Comparison of ENCODE assay signal across 25 mouse cellular contexts in the genomic region with DNA sequence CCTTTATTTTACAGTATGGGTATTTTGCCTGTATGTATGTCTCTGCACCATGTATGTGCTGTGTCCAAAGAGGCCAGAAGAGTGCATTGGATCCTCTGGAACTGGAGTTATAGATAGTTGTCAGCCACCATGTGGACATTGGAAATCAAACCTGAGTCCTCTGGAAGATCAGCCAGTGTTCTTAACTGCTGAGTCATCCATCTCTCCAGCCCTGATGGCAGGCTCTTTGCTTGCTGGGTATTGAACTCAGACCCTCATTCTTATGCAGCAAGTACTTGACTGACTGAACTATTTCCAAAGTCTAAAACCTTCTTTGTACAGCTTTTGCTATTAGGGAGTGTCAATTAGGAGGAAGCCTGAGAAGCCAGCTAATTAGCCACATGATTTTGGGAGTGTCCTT.
DNase-seq lines count a peak whose midpoint lies in the region; ATAC-seq and TF ChIP-seq lines count a peak whose summit lies in the region.
"Had no signal": no experiment of that assay in that cellular context is flagged by ENCODE, and none has a peak within 500 bp of the region (broad histone marks: within the 10 kb centered on the region; RNA-seq: fewer than 3 reads in every experiment).

No protein-coding gene starts in this region.

- ATAC-seq in heart, postnatal 0 days (ENCODE audit: insufficient read depth, low read depth): no peak
- ATAC-seq in CD4-positive, CD25-positive, alpha-beta regulatory T cell, adult 4 months: no peak
- ATAC-seq: forebrain, embryonic 14.5 days; forebrain, postnatal 0 days; hindbrain, embryonic 16.5 days; intestine, embryonic 15.5 days; Patski had no signal

- H3K36me3 ChIP-seq in heart, postnatal 0 days (replicated peaks; ENCODE audit: control insufficient read depth, insufficient read depth, low read length): no peaks in the 10 kb centered on the region
- no peaks in the 10 kb centered on the region for H3K36me3 ChIP-seq in ES-E14 (ENCODE audit: control insufficient read depth, insufficient read depth, low read length, poor library complexity, severe bottlenecking)
- H3K36me3 ChIP-seq: embryonic facial prominence, embryonic 12.5 days; embryonic facial prominence, embryonic 15.5 days; heart, embryonic 12.5 days; heart, embryonic 15.5 days; hindbrain, embryonic 13.5 days; intestine, embryonic 15.5 days had no signal

- peaks cover 8% of the 10 kb centered on the region for H3K4me1 ChIP-seq in heart, postnatal 0 days (ENCODE audit: control insufficient read depth, insufficient read depth)
- no peaks in the 10 kb centered on the region for H3K4me1 ChIP-seq in ES-E14 (ENCODE audit: control insufficient read depth in 2 of 2, insufficient read depth in 2 of 2, low read length in 2 of 2, poor library complexity in 1 of 2)
- H3K4me1 ChIP-seq: embryonic facial prominence, embryonic 12.5 days; embryonic facial prominence, embryonic 15.5 days; hindbrain, embryonic 13.5 days; intestine, embryonic 15.5 days had no signal

- no peak overlapping the region for H3K4me3 ChIP-seq in heart, postnatal 0 days (ENCODE audit: low read depth, low read length)
- no peak overlapping the region for H3K4me3 ChIP-seq in ES-E14 (ENCODE audit: insufficient read depth in 1 of 2, low read depth in 1 of 2, low read length in 2 of 2, poor library complexity in 1 of 2, severe bottlenecking in 1 of 2)
- H3K4me3 ChIP-seq: embryonic facial prominence, embryonic 12.5 days; embryonic facial prominence, embryonic 15.5 days; gastrocnemius, adult 2 months; heart, embryonic 12.5 days; heart, embryonic 15.5 days; hindbrain, embryonic 13.5 days; intestine, embryonic 15.5 days had no signal

- no peak overlapping the region for H3K4me2 ChIP-seq in heart, postnatal 0 days (ENCODE audit: low read depth, low read length)
- H3K4me2 ChIP-seq: embryonic facial prominence, embryonic 12.5 days; embryonic facial prominence, embryonic 15.5 days; heart, embryonic 12.5 days; heart, embryonic 15.5 days; hindbrain, embryonic 13.5 days; intestine, embryonic 15.5 days had no signal

- no peak overlapping the region for H3K27ac ChIP-seq in heart, postnatal 0 days (ENCODE audit: low read depth)
- no peak overlapping the region for H3K27ac ChIP-seq in ES-E14 (ENCODE audit: insufficient read depth, low read depth, low read length, poor library complexity, severe bottlenecking)
- H3K27ac ChIP-seq: embryonic facial prominence, embryonic 12.5 days; embryonic facial prominence, embryonic 15.5 days; heart, embryonic 15.5 days; hindbrain, embryonic 13.5 days; intestine, embryonic 15.5 days had no signal

- no peaks in the 10 kb centered on the region for H3K9me3 ChIP-seq in heart, postnatal 0 days (replicated peaks; ENCODE audit: control insufficient read depth, low read length)
- no peaks in the 10 kb centered on the region for H3K9me3 ChIP-seq in ES-E14 (ENCODE audit: control insufficient read depth, insufficient read depth, low read depth, low read length)
- H3K9me3 ChIP-seq: embryonic facial prominence, embryonic 12.5 days; embryonic facial prominence, embryonic 15.5 days; heart, embryonic 12.5 days; heart, embryonic 15.5 days; hindbrain, embryonic 13.5 days; intestine, embryonic 15.5 days had no signal

- TF ChIP-seq CTCF in heart, postnatal 0 days (IDR thresholded peaks at IDR 0.05; ENCODE audit: low read depth): no peak

- in situ Hi-C loops in ES-E14 (cut with MboI; ENCODE audit: low sequenced_read_pairs in 2 of 2, unreplicated experiment in 2 of 2): no loop called here

- TF ChIP-seq EP300 in heart, postnatal 0 days (IDR thresholded peaks at IDR 0.05; ENCODE audit: low read depth): no peak

- DNase-seq in heart, postnatal 0 days (ENCODE audit: low spot score): peak; percentile 4
- DNase-seq in heart, postnatal 4 days: no peak
- DNase-seq in ES-E14 (ENCODE audit: low read depth, low spot score): no peak
- peak; percentile 22 for DNase-seq in adipocyte (ENCODE audit: low spot score)
- no peak for DNase-seq in left cerebral cortex, adult 9 months (ENCODE audit: low spot score in 2 of 2)
- DNase-seq in cerebellum, postnatal 4 days (ENCODE audit: low spot score in 2 of 2): no peak
- DNase-seq: adrenal gland, postnatal 10 days; adrenal gland, postnatal 36 days; cerebellum, adult 18-20 months; cerebellum, adult 9-10 months; cerebellum, postnatal 14 days; forebrain, postnatal 0 days; gastrocnemius, adult 2 months; gastrocnemius, postnatal 25 days had no signal

- H3K27me3 ChIP-seq in heart, postnatal 0 days (ENCODE audit: control insufficient read depth, insufficient read depth, low read length): no peaks in the 10 kb centered on the region
- H3K27me3 ChIP-seq: CH12.LX; embryonic facial prominence, embryonic 12.5 days; embryonic facial prominence, embryonic 15.5 days; heart, embryonic 12.5 days; heart, embryonic 15.5 days; hindbrain, embryonic 13.5 days; intestine, embryonic 15.5 days; Patski had no signal

- no peak overlapping the region for H3K9ac ChIP-seq in heart, postnatal 0 days (replicated peaks; ENCODE audit: low read depth, low read length)
- no peak overlapping the region for H3K9ac ChIP-seq in ES-E14 (ENCODE audit: insufficient read depth, low read depth, low read length, poor library complexity, severe bottlenecking)
- H3K9ac ChIP-seq: embryonic facial prominence, embryonic 12.5 days; embryonic facial prominence, embryonic 15.5 days; forebrain, postnatal 0 days; heart, embryonic 12.5 days; heart, embryonic 15.5 days; hindbrain, embryonic 13.5 days; intestine, embryonic 15.5 days had no signal

TF ChIP-seq in ES-E14, 5 proteins besides CTCF, POLR2A, EP300 and RAD21:
- TF ChIP-seq ZNF384 (IDR thresholded peaks at IDR 0.05; ENCODE audit: low read depth, low read length) (no peak), MAFK (IDR thresholded peaks at IDR 0.05; ENCODE audit: insufficient read depth, low read depth, low read length) (0 out of 2 replicates have a peak, but pooled peaks have one; percentile 28)

Comparison
In these comparisons a context has a peak if more than half of its experiments do, and no peak if none do; other contexts are left out.
1. DNase-seq: peak in heart, postnatal 0 days (single experiment) and adipocyte (single experiment); none in heart, postnatal 4 days (single experiment), ES-E14 (single experiment), left cerebral cortex, adult 9 months (0 of 2) and cerebellum, postnatal 4 days (0 of 2).